Mouse (Mus musculus) ES-E14 (cell line): ENCODE results near the gene Clec2d.

Experiments
- HCFC1 ChIP-seq: IDR thresholded peaks from 2 replicates; pipeline ENCODE4 v1.6.1; 2012; ENCODE audit warnings: low read length, inconsistent platforms, borderline replicate concordance; ENCODE audit not compliant: insufficient read depth
- ZC3H11A ChIP-seq: IDR thresholded peaks from 2 replicates; pipeline ENCODE4 v1.6.1; 2012; ENCODE audit warnings: low read depth, mild to moderate bottlenecking, inconsistent platforms, low read length, borderline replicate concordance
- ZNF384 ChIP-seq: IDR thresholded peaks from 2 replicates; pipeline ENCODE4 v1.6.1; 2012; ENCODE audit warnings: low read depth, low read length, inconsistent platforms

DNA sequence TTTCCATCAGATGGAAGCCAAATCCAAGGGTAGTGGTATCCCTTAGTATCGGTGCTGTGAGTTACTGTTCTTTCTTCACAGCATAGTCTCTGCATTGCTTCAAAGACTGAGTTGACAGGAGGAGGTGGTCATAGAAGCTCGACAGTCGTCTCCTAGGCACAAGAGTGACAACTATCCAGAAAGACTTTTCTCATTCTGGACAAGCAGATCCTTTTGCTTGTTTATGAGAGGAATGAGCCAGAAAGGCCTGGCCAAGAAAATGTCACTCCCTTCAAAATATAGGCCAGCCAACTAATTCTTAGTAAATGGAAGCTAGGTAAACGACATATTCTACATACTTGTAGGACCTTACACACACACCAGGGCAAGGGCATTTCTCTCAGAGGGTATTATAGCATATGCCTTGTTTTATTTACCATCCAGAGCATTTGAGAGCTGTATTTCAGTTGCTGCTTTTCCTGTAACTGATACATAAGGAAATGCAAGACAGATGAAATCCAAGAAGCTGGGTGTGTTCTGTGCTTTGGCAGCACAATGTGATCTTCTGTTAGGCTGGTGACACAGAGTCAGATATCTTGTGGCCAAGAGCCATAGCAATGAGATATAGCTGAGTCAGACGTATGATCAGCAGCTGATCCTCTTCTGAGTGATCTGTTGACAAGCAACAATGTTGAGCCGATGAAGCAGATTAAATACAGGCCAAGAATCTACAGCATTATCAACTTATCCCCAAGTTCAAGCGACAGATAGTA is 35.6 kb downstream of the Clec2d start:
- TF ChIP-seq ZNF384: no peak
- no peak for TF ChIP-seq HCFC1
- TF ChIP-seq ZC3H11A: no peak
